Mouse (Mus musculus): ENCODE measurements around the gene Fam213a.

DNA sequence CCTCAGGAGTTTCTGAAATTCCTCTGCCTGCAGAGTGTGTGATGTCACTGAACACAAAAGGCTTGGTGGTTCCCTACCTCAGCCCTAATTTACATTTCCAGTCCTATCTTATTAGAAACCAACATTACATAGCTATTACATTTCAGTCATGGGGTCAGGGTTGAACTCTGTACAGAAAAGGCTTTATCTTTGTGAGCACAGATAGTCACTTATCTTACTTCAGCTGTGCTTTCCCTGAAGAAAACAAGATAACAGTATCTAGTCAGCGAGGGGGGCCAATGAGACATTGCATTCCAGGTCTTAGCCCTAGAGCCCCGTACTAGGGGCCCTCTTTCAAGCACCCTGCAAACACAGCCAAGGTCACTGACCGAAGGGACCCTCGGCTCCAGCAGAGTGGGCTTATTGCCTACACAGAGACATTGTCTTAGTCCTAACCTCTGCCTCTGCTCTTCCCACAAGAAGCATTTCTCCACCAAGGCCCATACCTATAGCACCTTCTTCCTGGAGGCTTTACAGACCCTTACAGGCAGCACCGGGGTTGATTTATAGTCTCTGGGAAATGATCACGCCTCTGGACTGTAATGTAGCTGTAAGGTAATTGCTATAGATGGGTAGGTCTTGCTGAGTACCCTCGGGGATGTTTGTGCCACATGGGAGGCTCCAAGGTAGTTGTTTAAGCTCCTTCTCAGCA lies 12.2 kb upstream of the Fam213a start:
- TF ChIP-seq CTCF (IDR thresholded peaks at IDR 0.05; ENCODE audit: borderline replicate concordance, insufficient read depth, low read depth, low read length) (no peak), POLR2A (IDR thresholded peaks at IDR 0.05; ENCODE audit: borderline replicate concordance, insufficient read depth, low read length) (no peak)
